Mouse (Mus musculus): ENCODE data around the gene Bhlhe23.

Bhlhe23 gene

GRCm38 (mm10) chr2:180775641-180776040 lies 1.1 kb downstream of the Bhlhe23 start:
- DNase-seq (ENCODE audit: low read depth, low spot score): no peak

DNA sequence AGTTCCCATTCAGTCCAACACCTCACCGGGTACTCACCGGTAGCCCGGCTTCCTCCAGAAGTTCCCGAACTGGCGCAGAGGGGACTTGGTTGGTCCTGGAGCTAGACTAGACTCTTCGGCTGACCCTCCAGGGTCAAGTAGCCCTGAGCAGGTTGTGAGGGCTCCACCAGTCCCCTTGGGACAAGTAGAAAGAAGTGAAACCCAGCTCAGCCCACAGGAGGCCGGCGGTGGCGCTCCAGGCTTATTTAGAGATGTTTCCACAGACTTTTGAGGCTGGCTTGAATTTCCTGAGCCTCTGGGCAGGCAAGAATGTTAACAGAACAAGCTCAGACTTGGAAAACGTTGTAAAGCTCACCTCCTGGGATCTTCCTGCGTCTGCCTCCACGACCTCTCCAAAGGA lies 1.5 kb downstream of the Bhlhe23 start:
- DNase-seq (ENCODE audit: low read depth, low spot score): no peak

- no peak for DNase-seq (ENCODE audit: low read depth, low spot score)
These were observed 11.0 kb downstream of the Bhlhe23 start for GRCm38 (mm10) chr2:180765713-180766112.

DNA sequence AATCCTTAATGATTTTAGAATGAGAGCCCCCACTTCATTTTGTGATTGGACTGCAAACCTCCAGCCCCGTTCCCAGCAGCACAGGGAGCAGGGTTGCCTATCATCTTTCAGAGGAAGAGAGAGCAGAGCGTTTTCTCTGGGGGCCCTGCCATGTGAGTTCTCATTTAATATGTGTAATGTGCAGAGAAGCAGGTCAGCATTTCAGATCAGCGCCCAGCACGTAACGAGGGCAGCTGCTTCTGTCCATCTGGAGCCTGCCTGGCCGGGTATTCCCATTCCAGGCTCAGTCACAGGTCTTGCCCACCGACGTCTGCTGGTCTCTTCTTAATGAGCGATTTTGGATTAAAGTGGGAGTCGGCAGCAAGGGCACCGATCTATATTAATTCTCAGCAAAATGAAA lies 11.7 kb downstream of the Bhlhe23 start:
- no peak for DNase-seq (ENCODE audit: low read depth, low spot score)

DNA sequence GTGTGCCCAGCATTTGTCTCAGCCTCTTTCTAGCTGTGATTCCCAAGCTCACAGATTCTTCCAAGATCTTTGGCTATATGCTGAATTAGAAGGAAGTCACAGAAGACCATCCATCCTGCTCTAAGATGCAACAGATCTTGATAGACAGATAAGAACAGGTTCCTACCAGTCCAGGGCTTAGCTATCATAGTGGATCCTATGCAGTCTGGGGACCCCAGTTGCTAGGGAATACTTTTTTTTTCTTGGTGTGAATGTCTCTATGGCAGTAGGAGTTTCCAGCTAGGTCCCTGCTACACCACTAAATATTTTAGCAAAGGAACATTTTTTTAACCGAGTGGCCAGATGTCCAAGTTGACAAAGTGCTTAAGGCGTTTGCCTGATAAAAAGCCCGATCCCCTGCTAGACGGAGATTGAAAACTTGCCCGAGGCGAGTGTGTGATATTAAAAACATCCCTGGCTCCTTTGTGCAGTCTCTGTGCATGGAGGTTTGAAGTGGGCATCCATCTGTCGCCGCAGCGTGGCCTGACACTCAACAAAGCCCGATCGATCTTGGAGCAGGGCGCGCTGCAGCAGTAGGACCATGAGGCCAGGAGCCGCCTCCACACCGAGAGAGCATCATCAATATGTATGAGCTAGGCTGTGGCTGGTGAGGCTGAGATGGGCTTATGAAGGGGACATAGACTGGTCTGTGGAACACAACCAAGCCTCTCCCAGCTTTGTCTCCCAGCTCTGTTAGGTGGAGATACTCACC lies 18.0 kb downstream of the Bhlhe23 start:
- DNase-seq (ENCODE audit: low read depth, low spot score): no peak

- DNase-seq (ENCODE audit: low read depth, low spot score): no peak
These were observed 19.9 kb downstream of the Bhlhe23 start for GRCm38 (mm10) chr2:180756786-180757185.

- DNase-seq (ENCODE audit: low read depth, low spot score): no peak
These were observed 20.8 kb downstream of the Bhlhe23 start for GRCm38 (mm10) chr2:180755896-180756295.

DNA sequence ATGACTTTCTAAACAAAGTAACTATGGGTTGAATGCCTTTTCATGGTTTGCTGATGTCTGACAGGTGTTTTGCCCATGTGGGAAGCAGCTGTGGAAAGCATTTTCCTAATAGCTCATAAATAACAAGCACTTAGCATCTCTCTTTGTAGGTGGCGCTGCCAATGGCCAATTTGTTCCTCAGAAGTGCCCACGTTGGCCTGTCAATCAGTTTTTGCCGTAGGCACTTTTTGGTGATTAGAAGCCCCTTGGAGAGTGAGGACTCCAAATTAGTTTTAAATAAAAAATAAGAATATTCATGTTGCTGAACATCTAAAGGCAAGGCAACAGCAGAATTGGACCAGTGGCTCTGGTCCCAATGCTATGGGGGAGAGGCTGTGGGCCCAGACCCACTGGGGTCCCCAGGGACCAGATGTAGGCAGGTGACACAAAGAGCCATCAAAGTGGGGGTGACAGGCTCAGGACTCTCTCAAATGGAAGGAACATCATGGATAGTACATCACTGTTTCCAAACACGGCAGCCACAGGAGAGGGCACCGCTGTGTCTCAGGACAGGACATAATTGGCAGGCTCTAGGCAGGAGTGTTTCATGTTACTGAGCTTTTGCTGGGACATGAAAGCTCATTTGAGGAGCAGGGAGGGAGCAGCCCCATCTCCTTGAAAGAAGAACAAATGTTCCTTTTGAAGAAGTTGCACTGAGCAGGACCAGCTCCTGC lies 21.6 kb downstream of the Bhlhe23 start:
- DNase-seq (ENCODE audit: low read depth, low spot score): no peak

- no peak for DNase-seq (ENCODE audit: low read depth, low spot score)
These were observed 27.8 kb downstream of the Bhlhe23 start for GRCm38 (mm10) chr2:180748904-180749303.

- DNase-seq (ENCODE audit: low read depth, low spot score): no peak
These were observed 30.0 kb downstream of the Bhlhe23 start for GRCm38 (mm10) chr2:180746569-180747192.

DNA sequence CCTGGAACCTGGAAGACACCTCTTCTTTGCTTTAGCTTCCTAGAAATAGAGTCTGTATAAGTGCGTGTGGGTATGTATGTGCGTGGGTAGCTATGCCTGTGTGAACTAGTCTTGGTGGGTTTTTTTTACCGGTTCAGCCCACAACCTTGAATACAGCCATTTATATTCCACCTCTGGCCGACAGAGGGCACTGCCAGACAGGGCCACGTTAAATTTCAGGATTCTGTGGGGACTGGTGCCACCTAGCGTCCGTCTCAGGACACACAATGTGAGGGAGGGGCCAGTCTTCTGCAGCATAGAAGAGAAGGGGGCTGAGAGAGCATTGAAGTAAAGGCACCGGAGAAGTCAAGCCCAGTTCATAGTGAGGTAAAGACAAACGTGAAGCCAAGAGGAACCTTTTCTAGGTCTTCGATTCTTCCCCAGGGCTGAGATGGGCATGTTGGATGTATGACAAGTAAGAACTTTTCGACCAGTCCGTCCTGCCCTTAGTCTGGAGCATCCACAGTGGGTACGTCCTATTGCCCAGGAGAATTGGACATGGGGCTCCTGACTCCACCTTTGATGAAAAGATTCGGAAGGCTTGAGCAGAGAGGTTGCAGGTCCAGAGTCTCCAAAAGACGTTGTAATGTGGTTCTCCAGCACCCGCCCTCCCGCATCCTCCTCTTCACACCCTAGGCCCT lies 31.3 kb downstream of the Bhlhe23 start:
- DNase-seq (ENCODE audit: low read depth, low spot score): peak; percentile 70

GRCm38 (mm10) chr2:180743321-180743720 lies 33.4 kb downstream of the Bhlhe23 start:
- no peak for DNase-seq (ENCODE audit: low read depth, low spot score)

DNA sequence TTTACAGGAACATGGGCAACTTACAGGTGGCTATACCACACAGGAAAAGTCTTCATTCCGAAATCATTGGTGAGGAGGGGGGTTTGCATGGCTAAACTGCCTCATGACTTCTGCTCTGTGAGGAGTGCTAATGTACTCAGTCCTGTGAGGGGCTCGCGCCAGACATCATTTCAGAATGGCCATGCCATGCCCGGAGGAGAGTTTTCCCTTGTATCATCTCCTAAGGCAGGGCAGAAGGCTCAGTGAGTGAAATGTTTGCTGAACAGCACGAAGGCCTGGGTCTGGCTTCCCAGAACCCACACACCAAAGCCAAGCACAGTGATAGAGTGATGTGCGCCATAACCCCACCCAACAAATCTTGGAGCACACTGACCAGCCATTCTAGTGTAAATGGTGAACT lies 33.9 kb downstream of the Bhlhe23 start:
- no peak for DNase-seq (ENCODE audit: low read depth, low spot score)

- DNase-seq (ENCODE audit: low read depth, low spot score): no peak
These were observed 35.3 kb downstream of the Bhlhe23 start for GRCm38 (mm10) chr2:180741421-180741820.

- no peak for DNase-seq (ENCODE audit: low read depth, low spot score)
These were observed 36.4 kb downstream of the Bhlhe23 start for GRCm38 (mm10) chr2:180740349-180740748.

DNA sequence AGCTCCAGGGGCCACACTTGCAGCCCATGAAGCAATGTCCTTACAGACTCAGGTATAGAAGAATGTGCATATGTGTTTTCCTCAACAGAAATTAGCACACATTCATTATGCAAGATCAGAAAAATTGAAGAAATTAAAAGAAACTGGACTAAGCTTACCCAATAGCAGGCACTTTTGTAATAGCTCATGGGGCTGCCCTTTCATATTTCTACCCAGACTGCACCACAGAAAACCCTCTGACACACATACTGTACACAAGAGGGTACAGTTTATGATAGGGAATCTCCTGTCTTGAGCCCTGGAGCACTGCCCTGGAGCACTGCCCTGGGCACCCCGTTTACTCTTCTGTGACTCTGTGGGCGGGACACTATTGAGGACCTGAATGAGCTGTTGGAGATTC lies 38.7 kb downstream of the Bhlhe23 start:
- DNase-seq (ENCODE audit: low read depth, low spot score): no peak

DNA sequence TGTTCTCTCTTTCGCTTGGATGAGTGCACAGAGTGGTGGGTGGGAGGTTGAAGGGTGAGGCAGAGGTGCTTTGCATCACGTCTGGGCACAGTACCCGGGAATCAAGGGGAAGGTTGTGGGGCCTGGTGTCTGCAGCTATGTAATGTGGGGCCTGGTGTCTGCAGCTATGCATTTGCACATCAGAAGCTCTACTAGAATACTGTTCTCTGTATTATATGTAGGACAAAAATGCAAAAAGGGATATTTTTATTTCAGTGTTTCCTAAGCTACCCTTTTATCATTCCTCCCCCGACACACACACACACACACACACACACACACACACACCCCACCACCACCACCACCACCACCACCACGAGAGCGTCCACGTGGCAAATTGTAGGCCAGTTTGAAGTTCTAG lies 41.5 kb downstream of the Bhlhe23 start:
- no peak for DNase-seq (ENCODE audit: low read depth, low spot score)

DNA sequence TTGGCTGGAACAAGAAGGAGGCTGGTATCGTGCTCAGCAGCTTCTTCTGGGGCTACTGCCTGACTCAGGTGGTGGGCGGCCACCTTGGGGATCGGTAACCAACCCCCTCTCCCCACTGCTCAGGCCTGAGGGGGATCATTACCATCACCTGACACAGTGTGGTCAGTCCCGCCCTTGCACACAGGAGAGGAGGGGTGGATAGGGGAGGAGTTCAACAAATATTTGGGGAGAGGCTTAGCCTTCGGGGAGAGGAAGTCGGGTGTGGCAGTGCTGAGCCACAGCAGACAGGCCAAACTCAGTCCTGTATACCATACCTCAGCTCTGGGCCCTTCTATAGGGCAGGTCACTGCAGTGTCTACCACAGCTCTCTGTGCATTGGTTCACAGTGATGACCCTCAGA lies 44.7 kb downstream of the Bhlhe23 start:
- DNase-seq (ENCODE audit: low read depth, low spot score): no peak

DNA sequence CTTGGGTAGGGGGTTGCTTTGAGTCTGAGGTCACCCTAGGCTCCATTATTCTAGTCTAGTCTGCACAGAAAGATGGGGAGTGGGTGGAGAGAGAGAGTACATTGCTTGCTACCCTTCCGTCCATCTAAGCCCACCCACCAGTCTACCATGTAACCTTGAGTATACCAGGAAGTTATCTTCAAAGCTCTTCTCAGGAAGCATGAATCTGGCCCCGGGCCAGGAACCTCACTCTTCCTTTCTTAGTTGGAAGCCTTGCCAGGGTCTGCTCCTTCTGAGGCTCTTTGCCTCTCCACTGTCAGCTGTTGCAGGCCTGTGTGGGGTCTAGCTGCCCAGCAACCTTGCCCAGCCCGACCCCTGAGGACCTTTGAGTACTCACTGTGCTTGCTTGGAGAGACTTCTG lies 45.7 kb downstream of the Bhlhe23 start:
- DNase-seq (ENCODE audit: low read depth, low spot score): no peak

- no peak for DNase-seq (ENCODE audit: low read depth, low spot score)
These were observed 49.1 kb downstream of the Bhlhe23 start for GRCm38 (mm10) chr2:180727613-180728021.

DNA sequence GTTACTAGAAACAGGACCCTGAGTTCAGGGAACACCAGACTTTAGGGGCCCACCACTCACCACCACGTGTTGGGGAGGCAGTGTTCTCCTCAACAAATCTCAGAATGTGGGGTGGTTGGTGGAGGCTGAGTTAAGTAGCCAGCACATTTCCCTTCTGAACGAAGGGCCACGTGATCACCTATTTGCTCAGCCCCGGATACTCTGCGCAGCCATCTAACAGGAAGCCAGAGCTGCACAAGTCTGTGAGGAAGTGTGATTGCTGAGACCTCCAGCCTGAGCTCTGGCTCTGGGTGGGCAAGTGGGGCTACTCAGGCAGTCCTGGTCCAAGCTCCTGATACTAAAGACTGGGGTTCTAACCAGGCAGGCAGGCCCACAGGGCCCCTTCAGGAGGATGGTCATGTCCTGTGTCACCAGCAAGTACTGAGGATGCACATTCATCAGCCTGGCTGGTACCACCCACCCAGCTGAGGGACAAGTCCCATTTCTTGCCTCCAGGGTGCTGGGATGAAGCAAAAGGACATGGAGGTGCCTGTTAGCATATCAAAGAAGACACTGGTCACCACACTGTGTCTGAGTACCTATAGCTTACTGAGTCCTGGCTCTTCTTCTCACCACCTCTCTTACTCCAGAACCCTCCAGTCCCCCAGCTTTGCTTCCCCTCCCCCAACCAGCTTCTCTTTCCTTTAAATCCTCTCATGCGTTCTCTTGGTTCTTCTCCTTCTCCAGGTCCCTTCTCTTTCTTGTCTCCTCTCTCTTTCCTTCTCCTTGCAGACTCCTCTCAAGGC lies 49.9 kb downstream of the Bhlhe23 start:
- DNase-seq (ENCODE audit: low read depth, low spot score): no peak
